Mouse (Mus musculus) adrenal gland, postnatal 36 days (tissue): Measurements from ENCODE around the gene Ctc1. TPM values are rescaled to one million over a fixed set of nuclear protein-coding genes. Genes with fewer than 3 reads are reported as not detected.

Experiments used
- DNase-seq, 2 experiments: peaks; one replicate each; pipeline ENCODE4 v3.0.0; 2021; ENCODE audit warnings: mixed read lengths in 1 of 2
- total RNA-seq, 2 experiments: library from RNA; stranded (reverse); gene quantifications; 2 replicates each; pipeline ENCODE4 v1.2.3; 2021

Gene Ctc1
- total RNA-seq, 2 experiments from 2014 or later: 19.5 to 28.9 TPM

- DNase-seq: no peak
These were observed 32.4 kb downstream of the Ctc1 start for GRCm38 (mm10) chr11:69048151-69048550.

- no peak for DNase-seq
These were observed 35.0 kb downstream of the Ctc1 start for GRCm38 (mm10) chr11:69050748-69051147.

GRCm38 (mm10) chr11:69051771-69052170 lies 36.1 kb downstream of the Ctc1 start:
- DNase-seq: no peak

- no peak for DNase-seq
These were observed 37.2 kb downstream of the Ctc1 start for GRCm38 (mm10) chr11:69052824-69053421.

GRCm38 (mm10) chr11:69053848-69054247 lies 38.1 kb downstream of the Ctc1 start:
- no peak for DNase-seq

GRCm38 (mm10) chr11:69058265-69058664 lies 42.6 kb downstream of the Ctc1 start:
- DNase-seq: no peak

GRCm38 (mm10) chr11:69058729-69059356 lies 43.1 kb downstream of the Ctc1 start:
- DNase-seq: no peak

- peak; percentile 97 to 98 for DNase-seq
These were observed 43.8 kb downstream of the Ctc1 start, which contains the start of gene Borcs6 for GRCm38 (mm10) chr11:69059357-69059974. Gene Borcs6 (plus strand): TSS chr11:69059717.

- peak; percentile 67 to 76 for DNase-seq
These were observed 44.3 kb downstream of the Ctc1 start for GRCm38 (mm10) chr11:69059975-69060411.

- peak; percentile 57 to 60 for DNase-seq
These were observed 44.9 kb downstream of the Ctc1 start for GRCm38 (mm10) chr11:69060448-69061254.

- DNase-seq: no peak
These were observed 45.7 kb downstream of the Ctc1 start for GRCm38 (mm10) chr11:69061255-69061912.

- DNase-seq: peak; percentile 83 to 84
These were observed 46.6 kb downstream of the Ctc1 start for GRCm38 (mm10) chr11:69062194-69062760.

- peak; percentile 90 to 93 for DNase-seq
These were observed 47.1 kb downstream of the Ctc1 start for GRCm38 (mm10) chr11:69062761-69063224.

- peak; percentile 82 to 88 for DNase-seq
These were observed 47.9 kb downstream of the Ctc1 start for GRCm38 (mm10) chr11:69063413-69064201.

GRCm38 (mm10) chr11:69064259-69065133 lies 48.8 kb downstream of the Ctc1 start:
- no peak for DNase-seq

GRCm38 (mm10) chr11:69065394-69065925 lies 49.7 kb downstream of the Ctc1 start:
- no peak for DNase-seq

- DNase-seq: peak; percentile 75 to 77
These were observed 50.6 kb downstream of the Ctc1 start for GRCm38 (mm10) chr11:69066163-69066861.

GRCm38 (mm10) chr11:69066956-69067355 lies 51.2 kb downstream of the Ctc1 start:
- peak; percentile 91 to 92 for DNase-seq

- DNase-seq: peak; percentile 60 to 62
These were observed 51.9 kb downstream of the Ctc1 start for GRCm38 (mm10) chr11:69067601-69068000.
